Mouse (Mus musculus): ENCODE results near the gene Gm28557.
"Not testable (repeated sequence)": the region's sequence is repeated elsewhere in the genome, so short reads cannot be mapped to it uniquely, and the experiment has no call there.

The Gm28557 gene

DNA sequence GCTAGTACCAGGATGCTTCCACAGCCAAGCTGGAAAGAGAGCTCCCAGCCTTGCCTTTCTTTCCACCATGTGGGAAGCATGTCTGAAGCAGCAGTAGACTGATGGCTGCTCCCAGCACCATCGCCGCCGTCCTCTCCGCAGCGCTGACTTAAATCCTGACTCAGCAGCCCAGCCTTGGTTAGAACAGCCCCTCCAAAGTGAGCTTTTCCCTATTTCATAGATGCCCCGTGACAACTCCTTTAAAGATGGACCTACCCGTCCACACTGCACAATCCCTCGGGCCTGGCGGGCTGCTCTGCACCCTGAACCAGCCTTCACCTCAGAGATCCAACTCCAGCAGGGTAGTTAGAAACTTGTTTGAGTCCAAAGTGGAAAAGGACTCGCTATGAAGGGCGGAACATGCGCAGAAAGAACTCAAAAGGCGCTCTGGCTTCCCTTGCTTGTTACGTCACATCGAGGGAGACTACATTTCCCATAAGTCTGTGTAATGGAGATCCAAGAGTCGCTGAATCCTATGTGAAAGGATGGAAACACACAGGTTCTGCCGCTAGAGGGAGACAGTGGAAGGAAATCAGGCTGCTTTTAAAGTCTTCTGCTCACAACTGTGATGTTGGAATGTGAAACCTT is at the start of gene Gm28557:
Gene Gm28557 (minus strand): TSS at position 411 of the 627 bp plus-strand sequence.
- peak; percentile 96 for DNase-seq

DNA sequence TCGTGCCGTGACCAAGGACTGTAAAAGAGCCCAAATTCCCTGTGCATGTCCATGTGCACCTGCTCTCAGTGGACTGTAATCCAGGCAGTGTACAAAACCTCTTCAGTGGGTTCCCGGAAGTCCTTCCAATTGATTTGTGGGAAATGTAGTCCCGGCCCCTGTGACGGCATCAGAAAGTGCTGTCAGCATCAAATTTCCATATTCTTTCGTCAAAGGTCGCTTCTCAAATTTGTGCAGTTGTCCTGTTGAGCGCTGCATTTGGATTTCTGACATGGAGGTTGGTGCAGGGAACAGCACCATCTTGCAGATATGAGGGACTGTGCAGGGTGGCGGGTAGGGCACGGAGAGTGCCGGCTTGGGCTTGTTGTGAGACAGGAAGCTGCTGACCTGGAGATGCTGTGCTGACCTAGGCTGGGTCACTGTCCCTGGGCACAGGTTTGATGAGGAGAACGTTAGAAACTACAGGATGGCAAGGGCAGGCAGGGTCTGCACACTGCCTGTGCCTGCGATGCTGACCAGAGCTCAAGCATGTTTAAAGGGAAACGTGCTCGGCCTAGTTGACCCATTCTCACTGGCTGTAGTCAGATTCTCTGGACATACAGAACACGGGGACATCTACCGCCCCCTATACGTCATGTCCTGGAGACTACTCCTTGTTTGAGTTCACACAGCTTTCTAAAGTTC is 19.8 kb upstream of the Gm28557 start:
- peak; percentile 90 for DNase-seq

DNA sequence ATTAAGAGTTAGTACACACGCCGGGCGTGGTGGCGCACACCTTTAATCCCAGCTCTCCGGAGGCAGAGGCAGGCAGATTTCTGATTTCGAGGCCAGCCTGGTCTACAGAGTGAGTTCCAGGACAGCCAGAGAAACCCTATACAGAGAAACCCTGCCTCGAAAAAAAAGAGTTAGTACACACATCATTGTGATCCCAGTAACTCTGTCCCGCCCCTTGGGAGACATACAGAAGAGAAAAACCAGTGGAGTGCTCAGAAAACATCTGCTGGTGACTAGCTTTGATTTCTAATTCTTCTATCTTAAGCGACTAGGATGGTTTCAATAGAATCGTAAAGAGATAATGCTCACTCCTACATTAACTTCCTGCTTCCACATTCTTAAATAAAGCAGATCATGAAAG is 19.1 kb upstream of the Gm28557 start:
- not testable (repeated sequence) for DNase-seq

DNA sequence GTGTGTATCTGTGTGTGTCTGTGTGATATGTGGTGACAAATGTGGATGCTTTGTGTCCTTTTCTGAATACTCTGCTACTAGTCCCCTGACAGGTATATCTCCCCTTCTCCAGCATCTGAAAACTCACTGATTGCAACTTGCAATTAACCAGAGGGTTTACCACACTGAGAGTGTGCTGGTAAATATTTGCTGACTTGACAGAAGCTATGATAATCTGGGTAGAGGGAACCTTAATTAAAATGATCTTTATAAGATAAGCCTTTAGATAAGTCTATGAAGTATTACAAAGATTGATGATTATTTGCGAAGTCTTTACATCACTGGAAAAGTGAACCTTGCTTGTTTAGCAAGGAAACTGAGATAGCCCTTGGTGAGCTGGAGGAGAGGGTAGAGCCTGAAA is 16.1 kb upstream of the Gm28557 start:
- no peak for DNase-seq

DNA sequence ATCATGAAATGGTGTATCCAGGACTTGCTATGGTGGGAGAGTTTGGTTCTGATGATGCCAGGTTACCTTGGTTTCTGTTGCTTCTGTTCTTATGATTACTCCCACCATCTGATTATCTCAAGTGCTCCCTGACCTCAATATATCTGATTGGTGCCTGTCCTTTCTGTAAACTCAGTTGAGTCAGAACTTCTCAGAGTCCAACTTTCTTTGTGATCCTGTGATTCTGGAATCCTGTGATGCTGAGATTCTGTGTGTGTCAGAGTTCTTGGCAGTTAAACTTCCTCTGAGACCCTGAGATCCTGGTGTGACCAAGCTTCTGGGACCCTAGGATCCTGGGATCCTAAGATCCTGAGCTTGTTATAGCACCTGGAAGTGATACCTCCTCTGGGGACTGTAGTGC is 13.0 kb upstream of the Gm28557 start, which contains the start of gene Zfp759:
Gene Zfp759 (plus strand): TSS at position 301 of the 400 bp plus-strand sequence.
- DNase-seq, result not testable (repeated sequence)

DNA sequence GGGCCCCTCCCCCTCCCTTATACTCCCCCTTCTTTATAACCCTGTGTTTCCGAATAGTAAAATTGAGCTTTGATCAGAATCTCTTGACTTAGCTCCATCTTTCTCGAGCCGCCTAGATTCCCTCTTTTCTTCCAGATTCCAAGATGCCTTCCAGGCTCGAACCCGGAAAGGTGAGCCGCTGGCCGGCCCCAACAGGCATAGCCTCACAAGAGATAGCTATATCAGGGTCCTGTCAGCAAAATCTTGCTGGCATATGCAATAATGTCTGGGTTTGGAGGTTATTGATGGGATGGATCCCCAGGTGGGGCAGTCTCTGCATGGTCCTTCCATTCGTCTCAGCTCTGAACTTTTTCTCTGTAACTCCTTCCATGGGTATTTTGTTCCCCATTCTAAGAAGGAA is 7.8 kb upstream of the Gm28557 start, which contains the start of gene Rslcan18:
Gene Rslcan18 (minus strand): TSS at position 101 of the 400 bp plus-strand sequence.
- not testable (repeated sequence) for DNase-seq

DNA sequence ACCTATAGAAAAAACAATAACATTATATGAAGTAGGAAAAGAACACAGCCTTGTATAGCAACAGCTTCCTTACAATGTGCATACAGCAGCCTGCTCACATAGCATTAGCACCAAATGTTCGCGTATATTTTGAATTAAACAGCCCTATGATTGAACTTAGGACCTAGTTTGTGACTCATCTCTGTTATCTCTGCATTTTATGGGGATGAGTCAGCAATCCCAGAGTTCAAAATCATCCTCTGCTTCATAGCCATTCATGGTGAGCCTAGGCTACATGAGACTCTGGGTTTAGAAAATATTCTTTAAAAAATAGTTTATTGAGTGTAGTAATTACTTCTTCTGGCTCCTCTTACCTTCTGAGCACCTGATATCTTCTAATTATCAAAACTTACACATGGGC is 4.9 kb upstream of the Gm28557 start:
- no peak for DNase-seq

DNA sequence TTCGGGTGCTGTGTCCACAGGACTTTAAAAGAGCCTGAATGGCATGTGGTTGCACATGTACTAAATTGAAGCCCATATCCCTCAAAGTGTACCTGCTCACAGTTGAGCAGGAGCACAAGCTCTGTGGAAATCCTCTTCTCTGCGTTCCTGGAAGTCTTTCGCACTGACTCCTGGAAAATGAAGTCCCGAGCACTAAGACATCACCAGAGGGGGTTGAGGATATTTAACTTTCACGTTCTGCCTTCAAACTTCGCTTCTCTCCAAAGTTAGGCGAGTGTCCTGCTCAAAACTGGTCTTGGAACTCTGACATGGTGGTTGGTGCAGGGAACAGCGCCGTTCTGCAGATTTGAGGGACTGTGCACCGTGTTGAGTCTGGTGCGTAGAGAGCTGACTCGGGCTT is 3.7 kb upstream of the Gm28557 start:
- DNase-seq, result no peak

DNA sequence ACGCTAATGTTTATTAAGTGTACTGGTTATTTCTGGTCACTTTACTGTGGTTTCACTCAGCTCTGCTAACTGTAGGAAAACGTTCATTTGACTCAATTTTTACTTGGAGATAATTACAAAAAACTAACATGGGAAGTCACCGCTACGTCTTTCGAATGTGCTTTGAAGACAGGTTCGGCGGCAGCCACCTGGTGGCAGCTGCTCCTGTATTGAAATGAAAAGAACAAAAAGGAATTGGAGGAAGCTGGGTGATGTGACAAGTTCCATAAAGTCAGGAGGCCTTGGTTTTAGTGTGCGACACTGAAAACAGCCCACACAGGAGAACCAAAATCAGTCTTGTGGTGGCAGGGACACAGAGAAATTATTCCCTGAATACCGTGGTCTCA is 410 bp upstream of the Gm28557 start:
- DNase-seq, result no peak

DNA sequence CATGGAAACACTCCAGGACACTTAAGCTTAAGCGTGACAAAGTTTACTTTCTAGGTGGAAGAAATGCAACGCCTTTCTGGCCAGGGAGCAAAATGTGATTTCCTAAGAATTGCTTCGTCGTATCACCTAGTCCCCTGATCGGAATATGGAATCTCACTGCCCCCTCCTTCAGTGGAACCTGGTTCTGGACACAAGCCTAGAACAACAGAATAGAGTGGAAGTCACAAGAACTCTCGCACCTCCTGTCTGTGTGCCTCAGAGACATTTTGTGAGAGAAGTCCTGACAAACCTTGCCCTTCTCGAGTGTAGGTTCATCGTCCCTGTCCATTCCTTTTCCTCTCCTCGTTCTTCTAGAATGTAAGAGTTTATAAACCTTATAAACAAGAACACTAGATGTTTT is 723 bp downstream of the Gm28557 start:
- DNase-seq, result no peak

DNA sequence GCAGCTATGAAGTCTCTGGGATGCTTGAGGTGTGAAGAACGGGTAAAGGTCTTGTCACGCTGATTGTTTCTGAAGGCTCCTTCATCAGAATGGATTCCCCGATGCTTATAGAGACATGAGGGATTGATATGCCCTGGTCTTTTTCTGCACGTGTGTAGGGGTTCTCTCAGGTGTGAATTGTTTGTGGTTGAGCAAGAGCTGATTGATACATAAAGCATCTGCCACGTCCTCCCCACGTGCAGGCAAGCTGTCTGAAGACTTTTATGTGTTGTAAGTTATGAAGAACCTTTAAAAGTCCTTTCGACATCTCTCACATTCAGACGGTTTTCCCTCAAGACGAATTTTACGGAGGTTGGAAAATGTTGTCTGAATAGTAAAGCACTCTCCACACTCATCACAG is 10.5 kb downstream of the Gm28557 start, which contains the start of gene Zfp708:
Gene Zfp708 (minus strand): TSS at position 101 of the 400 bp plus-strand sequence.
- DNase-seq, result no peak

DNA sequence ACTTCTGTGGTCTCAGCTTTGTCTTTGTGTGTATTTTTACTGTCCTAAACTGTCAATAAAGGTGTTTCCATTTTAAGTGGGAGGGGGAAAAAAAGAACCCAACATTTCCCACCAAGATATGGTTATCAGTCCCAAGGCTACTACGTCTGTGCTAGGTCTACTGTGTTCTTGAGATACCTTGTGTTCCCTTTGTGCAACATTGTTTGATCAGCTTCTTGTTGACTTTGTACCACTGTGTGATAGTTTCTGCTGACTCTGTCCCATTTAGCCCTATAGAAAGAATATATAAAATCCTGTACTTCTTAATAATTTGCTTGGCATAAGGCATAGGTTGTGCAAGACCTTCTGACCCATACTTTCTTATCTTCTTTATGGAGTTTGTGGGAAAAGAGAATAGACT is 18.2 kb downstream of the Gm28557 start:
- DNase-seq, result no peak

DNA sequence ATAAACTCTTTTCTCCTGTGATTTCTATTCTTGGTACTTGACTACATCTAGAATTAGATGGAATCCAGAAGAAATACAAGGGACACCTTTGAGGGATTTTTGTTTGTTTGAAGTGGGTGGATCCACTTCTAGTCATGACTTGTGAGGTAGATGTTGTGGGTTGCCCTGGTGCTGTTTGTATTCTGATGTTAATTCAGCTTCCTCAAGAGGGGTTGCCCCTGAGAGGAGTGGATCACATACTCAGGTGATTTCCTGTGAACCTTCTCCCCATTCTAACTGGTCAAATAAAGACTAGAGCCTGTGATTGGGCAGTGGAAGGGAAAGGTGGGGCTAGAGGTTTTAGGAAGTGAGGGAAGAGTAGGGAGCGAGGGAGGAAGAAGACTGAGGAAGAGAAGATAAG is 26.5 kb downstream of the Gm28557 start:
- DNase-seq, result no peak

DNA sequence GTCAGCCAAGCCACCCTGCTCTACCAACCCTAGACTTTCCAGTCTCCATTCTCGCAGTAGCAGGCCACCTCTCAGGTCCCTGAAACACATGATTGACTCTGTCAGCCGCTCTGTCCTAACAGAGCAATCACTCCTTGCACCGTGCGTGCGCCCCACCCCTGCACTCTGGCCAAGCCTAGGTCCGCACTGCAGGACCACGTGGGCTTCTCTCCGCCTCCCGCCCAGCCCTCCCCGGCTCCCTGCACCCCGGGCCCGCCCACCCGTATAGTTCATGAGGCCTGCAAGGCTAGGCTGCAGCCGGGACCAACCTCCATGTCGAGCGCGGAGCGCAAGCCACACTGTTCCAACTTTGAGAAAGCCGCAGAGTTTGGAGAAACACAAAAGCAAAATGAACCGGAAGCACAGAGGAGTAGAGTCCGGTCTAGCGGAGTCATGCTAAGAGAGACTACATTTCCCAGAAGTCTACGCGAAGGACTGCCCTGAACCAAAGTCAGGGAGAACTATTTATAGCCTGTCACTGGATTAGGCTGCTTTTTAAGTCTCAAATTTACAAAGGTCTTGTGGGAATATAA is 27.2 kb downstream of the Gm28557 start:
- peak; percentile 83 for DNase-seq

DNA sequence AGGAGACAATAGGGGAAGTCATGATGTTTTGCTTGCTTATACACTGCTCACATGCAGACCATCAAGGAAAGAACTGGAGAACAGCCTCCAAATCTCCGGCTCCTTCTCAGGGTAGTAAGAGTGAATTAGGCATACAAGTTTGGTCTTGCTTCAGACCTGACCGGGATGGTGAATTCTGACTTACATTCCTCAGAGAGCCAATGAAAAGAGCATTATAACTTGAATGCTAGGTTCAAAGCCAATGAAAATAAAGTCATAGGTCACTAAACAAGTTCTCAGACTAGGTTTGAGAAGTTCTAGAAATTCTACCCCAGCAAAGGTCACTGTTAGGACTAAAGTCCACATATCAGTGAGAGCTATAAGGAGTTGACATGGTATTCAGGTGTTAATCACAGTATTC is 31.2 kb downstream of the Gm28557 start:
- no peak for DNase-seq

DNA sequence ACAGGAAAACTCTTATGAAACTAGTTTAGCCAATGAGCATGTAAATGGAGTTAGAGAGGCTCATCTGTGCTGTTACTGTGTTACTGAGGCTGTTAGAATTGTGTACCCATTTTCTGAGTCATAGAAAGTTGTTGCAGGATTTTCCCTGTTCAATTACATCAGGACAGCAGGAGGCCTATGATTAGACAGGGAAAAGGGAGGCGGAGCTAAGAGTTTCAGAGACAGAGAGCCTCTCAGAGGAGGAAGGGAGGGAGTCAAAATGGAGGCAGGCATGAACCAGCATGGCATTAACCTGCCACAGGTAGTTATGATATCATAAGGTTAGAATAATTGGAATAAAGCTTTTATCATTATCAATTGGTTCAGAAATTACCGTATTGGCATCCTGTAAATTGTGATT is 35.6 kb downstream of the Gm28557 start:
- DNase-seq, result no peak

DNA sequence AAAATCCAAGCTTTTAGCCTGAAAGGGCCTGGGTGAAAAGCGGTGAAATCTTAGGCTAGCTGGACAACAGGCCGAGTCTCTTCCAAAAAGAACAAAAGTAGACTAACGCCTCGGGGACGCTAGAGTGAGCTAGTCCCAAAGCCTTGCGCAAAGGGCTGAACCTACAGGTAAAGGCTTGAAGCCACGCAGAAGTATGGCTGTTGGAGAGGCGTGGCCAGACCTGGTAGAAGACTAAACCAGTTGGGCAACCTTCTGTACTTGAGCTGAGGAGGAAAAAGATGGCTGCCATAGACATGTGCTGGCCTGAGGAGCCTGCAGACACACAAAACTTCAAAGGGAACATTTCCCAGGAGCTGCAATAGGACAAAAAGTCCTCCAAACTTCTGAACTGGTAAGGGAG is 43.0 kb downstream of the Gm28557 start:
- DNase-seq, result no peak

DNA sequence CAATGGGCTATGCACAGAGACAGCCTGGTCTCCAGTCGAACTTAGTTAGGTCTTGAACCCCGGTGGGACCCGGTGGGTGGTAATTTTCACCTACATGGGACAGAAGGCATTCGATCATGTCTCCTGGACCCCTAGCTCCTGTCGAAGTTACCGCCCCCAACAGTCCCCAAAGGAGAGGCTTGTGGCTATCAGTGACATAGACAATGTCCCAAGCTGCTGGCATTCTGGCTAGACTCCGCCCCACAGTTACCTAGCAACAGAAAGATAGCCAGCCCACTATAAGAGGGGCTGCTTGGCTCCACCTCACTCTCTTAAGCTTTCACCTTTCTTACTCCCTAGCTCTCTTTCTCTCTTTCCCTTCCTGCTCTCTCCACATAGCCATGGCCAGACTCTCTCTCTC is 46.0 kb downstream of the Gm28557 start:
- no peak for DNase-seq

DNA sequence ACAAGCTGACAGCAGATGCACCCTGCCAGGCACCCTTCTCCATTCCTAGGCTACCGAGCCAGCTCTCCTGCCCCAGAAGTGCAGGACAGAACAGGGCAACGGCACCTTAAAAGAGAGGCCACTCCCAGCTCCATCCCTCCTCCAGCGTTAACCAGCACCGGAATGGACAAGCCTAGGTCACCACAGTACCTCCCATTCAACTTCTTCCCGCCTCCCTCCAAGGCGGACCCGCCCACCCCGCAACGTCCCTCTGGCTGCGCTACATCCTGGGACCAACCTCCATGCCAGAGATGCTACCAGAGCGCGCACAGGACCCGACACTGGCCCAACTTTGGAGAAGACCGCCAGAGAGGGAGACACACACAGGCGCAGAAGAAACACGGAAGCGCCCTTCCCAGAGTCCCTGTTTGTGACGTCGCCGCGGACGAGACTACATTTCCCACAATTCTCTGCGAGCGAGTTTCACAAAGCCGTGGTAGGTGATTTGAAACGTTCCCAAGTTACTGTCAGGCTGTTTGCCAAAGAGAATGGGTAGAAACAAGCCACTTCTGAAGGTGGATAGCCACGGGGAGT is 47.5 kb downstream of the Gm28557 start, which contains the start of gene Zfp712:
Gene Zfp712 (minus strand): TSS at position 385 of the 573 bp plus-strand sequence.
- peak; percentile 94 for DNase-seq

DNA sequence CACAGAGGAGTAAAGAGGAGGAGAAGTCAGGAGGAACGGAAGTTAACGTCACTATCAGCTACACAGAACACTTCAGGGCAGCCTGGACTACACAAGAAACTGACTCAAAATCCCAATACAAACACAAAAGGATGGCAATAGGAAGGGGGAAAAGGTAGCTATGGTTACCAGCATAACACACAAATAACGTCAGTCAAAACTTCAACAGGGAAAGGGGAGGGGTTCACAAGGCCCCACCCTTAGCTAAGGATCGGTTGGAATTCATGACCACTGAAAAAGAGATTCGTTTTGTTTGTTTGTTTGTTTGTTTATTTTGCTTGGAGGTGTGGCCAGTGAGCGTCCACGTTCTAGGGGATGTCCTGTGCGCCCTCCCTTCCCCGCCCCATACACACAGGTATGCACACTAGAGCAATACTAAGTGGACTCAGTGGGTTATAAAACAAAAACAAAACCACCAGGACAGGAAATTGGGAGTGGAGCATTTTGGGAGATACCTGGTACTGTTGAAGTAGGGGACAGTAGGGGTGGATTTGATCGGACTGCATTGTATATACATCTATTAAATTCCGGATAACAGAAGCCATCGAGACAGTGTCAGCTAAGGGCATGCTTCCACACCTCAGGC is 48.1 kb downstream of the Gm28557 start:
- DNase-seq, result peak; percentile 1

Measured in embryo, embryonic 11 days (tissue).